Mouse (Mus musculus): ENCODE data around the gene Srgap2.

DNA sequence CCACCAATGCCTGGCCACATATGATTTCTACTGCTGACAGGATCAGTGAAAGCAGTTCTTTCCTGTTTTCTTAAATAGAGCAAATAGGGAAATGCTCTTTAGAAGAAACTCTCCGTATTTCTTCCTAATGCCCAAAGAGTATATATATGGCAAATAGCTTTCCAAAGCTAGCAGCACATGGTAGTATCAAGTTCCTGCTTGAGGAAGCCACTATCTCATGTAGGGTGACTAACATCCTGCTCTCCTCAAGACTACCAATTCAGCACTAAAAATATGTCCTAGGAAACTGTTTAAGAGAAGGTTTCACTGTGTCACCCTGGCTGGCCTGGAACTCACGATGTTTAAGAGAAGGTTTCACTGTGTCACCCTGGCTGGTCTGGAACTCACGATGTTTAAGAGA, 166.4 kb downstream of the Srgap2 start:
- TF ChIP-seq CTCF (IDR thresholded peaks at IDR 0.05; ENCODE audit: low read depth, low read length) (no peak), GATA1 (IDR thresholded peaks at IDR 0.05; ENCODE audit: borderline replicate concordance, low read length) (no peak)

All from G1E (cell line).